ENCODE assay signal across 9 mouse cellular contexts in the genomic region with DNA sequence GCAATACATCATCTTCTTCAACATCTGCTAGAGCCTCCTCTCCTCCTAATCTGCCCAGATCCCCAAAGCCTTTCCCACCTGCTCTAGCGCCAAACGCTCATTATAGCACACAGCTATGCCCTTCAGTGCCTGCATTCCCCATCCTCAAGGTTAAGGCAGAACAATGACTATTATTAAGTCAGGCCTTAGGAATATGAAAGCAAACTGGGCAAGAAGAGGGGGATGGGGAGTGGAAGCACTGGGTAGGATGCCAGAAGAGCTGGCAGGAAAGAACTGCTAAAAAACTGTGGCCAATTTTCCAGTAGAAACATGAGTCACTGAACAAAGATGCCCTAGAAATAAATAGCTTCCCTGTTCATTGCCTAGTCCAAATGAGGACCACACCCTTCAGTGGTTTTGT.
DNase-seq lines count a peak whose midpoint lies in the region; ATAC-seq and TF ChIP-seq lines count a peak whose summit lies in the region.
"Had no signal": no experiment of that assay in that cellular context is flagged by ENCODE, and none has a peak within 500 bp of the region (broad histone marks: within the 10 kb centered on the region; RNA-seq: fewer than 3 reads in every experiment).

No protein-coding gene starts in this region.

- no peak overlapping the region for H3K9ac ChIP-seq in heart, adult 2 months (ENCODE audit: low read depth, low read length)
- H3K9ac ChIP-seq in heart, embryonic 12.5 days: no peak overlapping the region
- H3K9ac ChIP-seq: neural tube, embryonic 13.5 days had no signal

- H3K9me3 ChIP-seq in heart, embryonic 12.5 days (replicated peaks): no peaks in the 10 kb centered on the region
- H3K9me3 ChIP-seq: neural tube, embryonic 13.5 days had no signal

- no peak for TF ChIP-seq POLR2A in heart, adult 2 months (IDR thresholded peaks at IDR 0.05; ENCODE audit: insufficient read depth, low read depth, low read length)

- TF ChIP-seq CTCF in heart, adult 2 months (IDR thresholded peaks at IDR 0.05): no peak

- H3K36me3 ChIP-seq in heart, adult 2 months (ENCODE audit: control insufficient read depth, insufficient read depth, low read length): no peaks in the 10 kb centered on the region
- no peaks in the 10 kb centered on the region for H3K36me3 ChIP-seq in heart, embryonic 12.5 days
- H3K36me3 ChIP-seq: neural tube, embryonic 13.5 days had no signal

- no peaks in the 10 kb centered on the region for H3K27me3 ChIP-seq in heart, adult 2 months (ENCODE audit: control insufficient read depth, insufficient read depth, low read length)
- no peaks in the 10 kb centered on the region for H3K27me3 ChIP-seq in heart, embryonic 12.5 days (replicated peaks)
- H3K27me3 ChIP-seq: neural tube, embryonic 13.5 days had no signal

- peak overlapping the region; percentile 26 for H3K27ac ChIP-seq in heart, adult 2 months
- H3K27ac ChIP-seq in heart, embryonic 12.5 days (ENCODE audit: poor library complexity, severe bottlenecking): no peak overlapping the region
- H3K27ac ChIP-seq: neural tube, embryonic 13.5 days had no signal

- peaks cover 4% of the 10 kb centered on the region for H3K4me1 ChIP-seq in heart, adult 2 months (ENCODE audit: control insufficient read depth, insufficient read depth, low read length)
- peaks cover 6% of the 10 kb centered on the region for H3K4me1 ChIP-seq in heart, embryonic 12.5 days (replicated peaks)
- H3K4me1 ChIP-seq: neural tube, embryonic 13.5 days had no signal

- H3K4me3 ChIP-seq in heart, adult 2 months: no peak overlapping the region
- H3K4me3 ChIP-seq in heart, embryonic 12.5 days: no peak overlapping the region
- H3K4me3 ChIP-seq: neural tube, embryonic 13.5 days had no signal

- H3K4me2 ChIP-seq in heart, embryonic 12.5 days: no peak overlapping the region
- H3K4me2 ChIP-seq: neural tube, embryonic 13.5 days had no signal

- no peaks in the 10 kb centered on the region for H3K79me2 ChIP-seq in heart, adult 2 months (replicated peaks; ENCODE audit: control insufficient read depth, insufficient read depth, low read length)

- no peak for TF ChIP-seq EP300 in heart, adult 2 months (IDR thresholded peaks at IDR 0.05; ENCODE audit: insufficient read depth, low read depth, low read length)

- no peak for ATAC-seq in heart, embryonic 12.5 days (ENCODE audit: insufficient number of reproducible peaks, low FRiP score)

- 44% methylated on average over 2 of the region's 2 CpGs for WGBS in heart, adult 2 months
- WGBS in heart, embryonic 12.5 days: 43% methylated on average over 2 of the region's 2 CpGs

- DNase-seq in heart, adult 2 months: peak; percentile 46 to 52
- peak; percentile 89 for DNase-seq in 416B (ENCODE audit: low read depth)
- peak; percentile 35 for DNase-seq in NIH3T3 (ENCODE audit: low read depth)
- peak; percentile 24 to 32 for DNase-seq in kidney, postnatal 25 days
- no peak for DNase-seq in thymus, postnatal 0 days (ENCODE audit: low spot score)
- no peak for DNase-seq in ovary, adult 18-20 months (ENCODE audit: low spot score)
- DNase-seq: thymus, adult 18-20 months had no signal

- intact Hi-C loops in heart, adult 2 months (cut with DNase I): no loop called here

Comparison
In these comparisons a context has a peak if more than half of its experiments do, and no peak if none do; other contexts are left out.
1. DNase-seq: peak in heart, adult 2 months (2 of 2), 416B (single experiment), NIH3T3 (single experiment) and kidney, postnatal 25 days (2 of 2); none in thymus, postnatal 0 days (single experiment) and ovary, adult 18-20 months (single experiment).